Mouse (Mus musculus): ENCODE data around the gene Scamp3. TPM values are rescaled to one million over a fixed set of nuclear protein-coding genes. Genes with fewer than 3 reads are reported as not detected.

The Scamp3 gene
- polyA plus RNA-seq, 1 experiment from 2014 or later: 98.9 TPM

DNA sequence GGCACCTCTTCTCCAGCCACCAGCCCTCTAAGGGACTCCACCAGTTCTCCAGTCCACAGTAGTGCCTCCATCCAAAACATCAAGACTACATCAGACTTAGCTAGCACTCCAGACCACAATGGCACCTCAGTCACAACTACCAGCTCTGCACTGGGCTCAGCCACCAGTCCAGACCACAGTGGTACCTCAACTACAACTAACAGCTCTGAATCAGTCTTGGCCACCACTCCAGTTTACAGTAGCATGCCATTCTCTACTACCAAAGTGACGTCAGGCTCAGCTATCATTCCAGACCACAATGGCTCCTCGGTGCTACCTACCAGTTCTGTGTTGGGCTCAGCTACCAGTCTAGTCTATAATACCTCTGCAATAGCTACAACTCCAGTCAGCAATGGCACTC, 53.3 kb downstream of the Scamp3 start:
- WGBS: 85% methylated on average over 2 of the region's 2 CpGs
- no peak overlapping the region for H3K4me3 ChIP-seq (ENCODE audit: low read depth, low read length)
- ATAC-seq (ENCODE audit: insufficient read depth) (no peak), DNase-seq (no peak)
- H3K27me3 ChIP-seq (ENCODE audit: insufficient read depth, low read length): no peaks in the 10 kb centered on the region
- no peak overlapping the region for H3K9ac ChIP-seq
- H3K36me3 ChIP-seq (ENCODE audit: insufficient read depth): 0 out of 2 replicates have a peak, but pooled peaks cover 3% of the 10 kb centered on the region
- peak overlapping the region; percentile 86; the same call in 1 of the 2 replicates for H3K4me2 ChIP-seq
- H3K27ac ChIP-seq (ENCODE audit: low read depth): no peak overlapping the region
- H3K4me1 ChIP-seq (ENCODE audit: insufficient read depth): peaks cover 23% of the 10 kb centered on the region
- no peaks in the 10 kb centered on the region for H3K9me3 ChIP-seq (ENCODE audit: low read depth, low read length)
- TF ChIP-seq CTCF (IDR thresholded peaks at IDR 0.05; ENCODE audit: low read depth): no peak

DNA sequence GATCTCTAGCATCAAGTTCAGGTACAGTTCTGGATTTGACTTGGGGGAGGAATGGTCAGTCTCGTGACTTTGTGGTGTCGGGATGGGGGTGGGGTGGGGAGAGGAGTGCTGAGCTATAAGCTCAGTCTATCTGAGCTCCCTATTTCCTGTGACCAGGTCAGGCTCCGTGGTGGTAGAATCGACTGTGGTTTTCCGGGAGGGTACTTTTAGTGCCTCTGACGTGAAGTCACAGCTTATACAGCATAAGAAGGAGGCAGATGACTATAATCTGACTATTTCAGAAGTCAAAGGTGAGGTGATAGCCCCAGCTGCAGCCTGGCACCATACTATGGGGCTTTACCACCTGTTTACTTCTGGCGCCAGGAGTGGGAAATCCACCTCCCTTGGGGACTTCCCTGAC, 54.1 kb downstream of the Scamp3 start:
- no peak for TF ChIP-seq CTCF (IDR thresholded peaks at IDR 0.05; ENCODE audit: low read depth)
- DNase-seq (no peak), ATAC-seq (ENCODE audit: insufficient read depth) (no peak)
- Histone ChIP-seq H3K4me3 (ENCODE audit: low read depth, low read length) (no peak overlapping the region), H3K9me3 (ENCODE audit: low read depth, low read length) (no peaks in the 10 kb centered on the region), H3K27ac (ENCODE audit: low read depth) (0 out of 2 replicates have a peak overlapping the region, but pooled peaks have one; percentile 46), H3K36me3 (ENCODE audit: insufficient read depth) (0 out of 2 replicates have a peak, but pooled peaks cover 3% of the 10 kb centered on the region), H3K4me1 (ENCODE audit: insufficient read depth) (peaks cover 23% of the 10 kb centered on the region), H3K27me3 (ENCODE audit: insufficient read depth, low read length) (no peaks in the 10 kb centered on the region), H3K4me2 (peak overlapping the region; percentile 49), H3K9ac (no peak overlapping the region)
- 45% methylated on average over 7 of the region's 7 CpGs for WGBS

GRCm38 (mm10) chr3:89231772-89232275, 54.6 kb downstream of the Scamp3 start:
- 66% methylated on average over 16 of the region's 16 CpGs for WGBS

More at GRCm38 (mm10) chr3:89231772-89232275, 54.6 kb downstream of the Scamp3 start:
- TF ChIP-seq CTCF (IDR thresholded peaks at IDR 0.05; ENCODE audit: low read depth): no peak
- H3K4me3 ChIP-seq (ENCODE audit: low read depth, low read length): no peak overlapping the region
- no peak for ATAC-seq (ENCODE audit: insufficient read depth)
- DNase-seq: no peak
- no peak overlapping the region for H3K9ac ChIP-seq
- H3K4me2 ChIP-seq: peak overlapping the region; percentile 49
- H3K36me3 ChIP-seq (ENCODE audit: insufficient read depth): 0 out of 2 replicates have a peak, but pooled peaks cover 3% of the 10 kb centered on the region
- H3K9me3 ChIP-seq (ENCODE audit: low read depth, low read length): no peaks in the 10 kb centered on the region
- H3K4me1 ChIP-seq (ENCODE audit: insufficient read depth): peaks cover 23% of the 10 kb centered on the region
- H3K27me3 ChIP-seq (ENCODE audit: insufficient read depth, low read length): no peaks in the 10 kb centered on the region
- peak overlapping the region; percentile 46; the same call in 1 of the 2 replicates for H3K27ac ChIP-seq (ENCODE audit: low read depth)

MicroRNAs within 50 kb of the gene (microRNA counts, 519-probe panel; counts per million panel counts)
- 2,506 counts per million, percentile 44 among the panel's probes with 10 or more counts for microRNA mmu-miR-92b

Small RNA genes lying within 50 kb of the gene (microRNA-seq; reads per million reads assigned to microRNA genes)
- gene Mir92b (ENCODE audit: borderline number of aligned reads): 1,659 reads per million, percentile 77 among the genes with 10 or more reads in this experiment

Other genes with a start within 250 kb of the Scamp3 start
- gene Ash1l, start 226.9 kb upstream of the Scamp3 start, polyA plus RNA-seq (2014; fragmentation: Nextera tagmentation; extraction: Ambion mirVana): 22.9 and 23.1 TPM in 2 replicates
- 126 and 139 TPM in 2 replicates for gene Dap3, start 226.3 kb upstream of the Scamp3 start, polyA plus RNA-seq (2014; fragmentation: Nextera tagmentation; extraction: Ambion mirVana)
- 11.2 and 13.9 TPM in 2 replicates for gene Rusc1, start 84.2 kb upstream of the Scamp3 start, polyA plus RNA-seq (2014; fragmentation: Nextera tagmentation; extraction: Ambion mirVana)
- gene Gm43738, start 76.4 kb upstream of the Scamp3 start, polyA plus RNA-seq (2014; fragmentation: Nextera tagmentation; extraction: Ambion mirVana): not detected in 2 replicates
- 164 and 177 TPM in 2 replicates for gene Fdps, start 75.5 kb upstream of the Scamp3 start, polyA plus RNA-seq (2014; fragmentation: Nextera tagmentation; extraction: Ambion mirVana)
- gene Pklr, start 41.3 kb upstream of the Scamp3 start, polyA plus RNA-seq (2014; fragmentation: Nextera tagmentation; extraction: Ambion mirVana): 0.08 TPM in 1 of 2 replicates, not detected in the other
- 0.47 and 0.61 TPM in 2 replicates for gene Hcn3, start 17.3 kb upstream of the Scamp3 start, polyA plus RNA-seq (2014; fragmentation: Nextera tagmentation; extraction: Ambion mirVana)
- 26.1 and 26.4 TPM in 2 replicates for gene Clk2, start 12.7 kb upstream of the Scamp3 start, polyA plus RNA-seq (2014; fragmentation: Nextera tagmentation; extraction: Ambion mirVana)
- gene Fam189b, start 5.7 kb downstream of the Scamp3 start, polyA plus RNA-seq (2014; fragmentation: Nextera tagmentation; extraction: Ambion mirVana): 18.2 and 19.4 TPM in 2 replicates
- gene Gba, start 25.5 kb downstream of the Scamp3 start, polyA plus RNA-seq (2014; fragmentation: Nextera tagmentation; extraction: Ambion mirVana): 34.4 and 35.5 TPM in 2 replicates
- 33.6 and 39.9 TPM in 2 replicates for gene Thbs3, start 37.7 kb downstream of the Scamp3 start, polyA plus RNA-seq (2014; fragmentation: Nextera tagmentation; extraction: Ambion mirVana)
- gene Mtx1, start 49.6 kb downstream of the Scamp3 start, polyA plus RNA-seq (2014; fragmentation: Nextera tagmentation; extraction: Ambion mirVana): 193 and 212 TPM in 2 replicates
- gene Muc1, start 51.6 kb downstream of the Scamp3 start, polyA plus RNA-seq (2014; fragmentation: Nextera tagmentation; extraction: Ambion mirVana): 43.0 and 50.4 TPM in 2 replicates
- 293 and 312 TPM in 2 replicates for gene Krtcap2, start 68.5 kb downstream of the Scamp3 start, polyA plus RNA-seq (2014; fragmentation: Nextera tagmentation; extraction: Ambion mirVana)
- gene Trim46, start 68.8 kb downstream of the Scamp3 start, polyA plus RNA-seq (2014; fragmentation: Nextera tagmentation; extraction: Ambion mirVana): 5.7 and 6.3 TPM in 2 replicates
- gene Dpm3, start 81.9 kb downstream of the Scamp3 start, polyA plus RNA-seq (2014; fragmentation: Nextera tagmentation; extraction: Ambion mirVana): 118 and 119 TPM in 2 replicates
- gene Slc50a1, start 93.1 kb downstream of the Scamp3 start, polyA plus RNA-seq (2014; fragmentation: Nextera tagmentation; extraction: Ambion mirVana): 58.5 and 60.2 TPM in 2 replicates
- gene Efna1, start 103.7 kb downstream of the Scamp3 start, polyA plus RNA-seq (2014; fragmentation: Nextera tagmentation; extraction: Ambion mirVana): 68.3 and 70.4 TPM in 2 replicates
- gene Efna3, start 145.5 kb downstream of the Scamp3 start, polyA plus RNA-seq (2014; fragmentation: Nextera tagmentation; extraction: Ambion mirVana): 4.7 and 5.8 TPM in 2 replicates
- 24.6 and 27.0 TPM in 2 replicates for gene Efna4, start 160.6 kb downstream of the Scamp3 start, polyA plus RNA-seq (2014; fragmentation: Nextera tagmentation; extraction: Ambion mirVana)
- gene Adam15, start 172.5 kb downstream of the Scamp3 start, polyA plus RNA-seq (2014; fragmentation: Nextera tagmentation; extraction: Ambion mirVana): 32.7 and 36.7 TPM in 2 replicates
- 0.17 TPM in 1 of 2 replicates, not detected in the other for gene Dcst2, start 184.5 kb downstream of the Scamp3 start, polyA plus RNA-seq (2014; fragmentation: Nextera tagmentation; extraction: Ambion mirVana)
- gene Dcst1, start 187.8 kb downstream of the Scamp3 start, polyA plus RNA-seq (2014; fragmentation: Nextera tagmentation; extraction: Ambion mirVana): 0.11 TPM in 1 of 2 replicates, not detected in the other
- gene Zbtb7b, start 217.3 kb downstream of the Scamp3 start, polyA plus RNA-seq (2014; fragmentation: Nextera tagmentation; extraction: Ambion mirVana): 1.6 and 1.7 TPM in 2 replicates
- gene Lenep, start 225.3 kb downstream of the Scamp3 start, polyA plus RNA-seq (2014; fragmentation: Nextera tagmentation; extraction: Ambion mirVana): 0.19 and 0.33 TPM in 2 replicates
- 18.1 and 18.2 TPM in 2 replicates for gene Flad1, start 234.4 kb downstream of the Scamp3 start, polyA plus RNA-seq (2014; fragmentation: Nextera tagmentation; extraction: Ambion mirVana)
- 655 and 692 TPM in 2 replicates for gene Cks1b, start 240.9 kb downstream of the Scamp3 start, polyA plus RNA-seq (2014; fragmentation: Nextera tagmentation; extraction: Ambion mirVana)
- gene Shc1, start 241.0 kb downstream of the Scamp3 start, polyA plus RNA-seq (2014; fragmentation: Nextera tagmentation; extraction: Ambion mirVana): 69.5 and 75.2 TPM in 2 replicates

Measured in lung, embryonic 14.5 days (tissue).